Mouse (Mus musculus): Measurements from ENCODE around the gene Adgrg3. TPM values are rescaled to one million over a fixed set of nuclear protein-coding genes. Genes with fewer than 3 reads are reported as not detected.
A peak's percentile ranks its signal among the peaks of the same experiment; 100 is the strongest.

Gene Adgrg3
- total and polyA plus RNA-seq, 3 experiments, result 0.08 TPM; not detected in 2

DNA sequence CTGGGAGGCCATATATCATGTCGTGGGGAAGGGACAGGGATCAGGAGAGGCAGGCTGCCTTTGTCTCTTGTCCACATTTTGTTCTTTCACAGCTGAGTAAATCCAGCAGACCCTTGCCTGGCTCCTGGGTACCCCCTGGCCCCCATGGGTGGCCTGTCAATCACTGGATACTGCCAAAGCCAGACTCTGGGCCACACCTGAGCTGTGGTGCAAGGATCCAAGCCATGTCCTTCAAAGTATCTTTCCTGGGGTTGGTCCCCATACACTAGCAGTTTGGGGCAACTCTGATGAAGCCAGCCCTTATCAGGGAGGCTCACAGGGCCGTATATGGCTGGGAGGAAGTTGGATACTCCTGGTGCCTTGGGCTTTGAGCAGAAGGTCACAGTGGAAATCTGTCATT is 19.1 kb upstream of the Adgrg3 start:
- H3K36me3 ChIP-seq (ENCODE audit: control insufficient read depth in 1 of 2, insufficient read depth in 2 of 2, low read length in 2 of 2), result peaks cover 0 to 2% of the 10 kb centered on the region in 2 experiments; a peak in 2 of 4 replicates
- no peaks in the 10 kb centered on the region for H3K79me2 ChIP-seq (ENCODE audit: control insufficient read depth, insufficient read depth, low read length, poor library complexity)
- no peaks in the 10 kb centered on the region for H3K27me3 ChIP-seq (ENCODE audit: control insufficient read depth in 1 of 2, insufficient read depth in 2 of 2, low read length in 2 of 2)
- H3K4me3 ChIP-seq (ENCODE audit: control insufficient read depth in 1 of 2, insufficient read depth in 1 of 2, low read depth in 2 of 2, low read length in 2 of 2), result no peak overlapping the region
- peak; percentile 31 for DNase-seq (ENCODE audit: low read depth, low spot score)
- TF ChIP-seq HCFC1 (IDR thresholded peaks at IDR 0.05; ENCODE audit: low read depth, low read length), result no peak
- TF ChIP-seq GATA1 (IDR thresholded peaks at IDR 0.05; ENCODE audit: low read depth, low read length), result 0 out of 2 replicates have a peak, but pooled peaks have one; percentile 29
- TF ChIP-seq TAL1 (IDR thresholded peaks at IDR 0.05; ENCODE audit: low read length), result no peak
- no peak overlapping the region for H3K27ac ChIP-seq (ENCODE audit: control insufficient read depth, low read depth, low read length)
- peaks cover 4 to 21% of the 10 kb centered on the region in 2 experiments; a peak in 3 of 4 replicates for H3K4me1 ChIP-seq (ENCODE audit: control insufficient read depth in 1 of 2, insufficient read depth in 2 of 2, low read length in 2 of 2)
- no peaks in the 10 kb centered on the region for H3K9me3 ChIP-seq (replicated peaks; ENCODE audit: insufficient read depth, low read length)
- no peak overlapping the region for H3K9ac ChIP-seq (ENCODE audit: control insufficient read depth, low read depth, low read length, poor library complexity, severe bottlenecking)

DNA sequence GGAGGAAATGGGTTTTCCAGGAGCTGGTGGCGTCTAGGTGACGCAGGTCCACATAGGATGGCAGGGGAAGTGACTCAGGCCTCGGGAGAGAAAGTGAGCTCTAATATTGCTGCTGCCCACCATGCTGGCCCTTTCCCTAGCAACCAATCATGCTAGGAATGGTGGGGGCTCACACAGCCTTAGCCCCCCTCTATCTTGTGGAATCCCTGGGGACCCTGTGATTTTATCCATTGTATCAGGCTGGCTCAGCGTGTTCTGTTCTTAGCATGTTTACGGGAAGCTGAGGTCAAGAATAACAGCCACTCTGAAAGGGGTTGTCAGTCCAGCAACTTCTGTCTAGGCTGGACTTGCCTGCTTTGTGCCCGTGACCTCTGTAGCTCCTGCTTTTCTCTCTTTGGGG is 18.5 kb upstream of the Adgrg3 start:
- no peak overlapping the region for H3K27ac ChIP-seq (ENCODE audit: control insufficient read depth, low read depth, low read length)

DNA sequence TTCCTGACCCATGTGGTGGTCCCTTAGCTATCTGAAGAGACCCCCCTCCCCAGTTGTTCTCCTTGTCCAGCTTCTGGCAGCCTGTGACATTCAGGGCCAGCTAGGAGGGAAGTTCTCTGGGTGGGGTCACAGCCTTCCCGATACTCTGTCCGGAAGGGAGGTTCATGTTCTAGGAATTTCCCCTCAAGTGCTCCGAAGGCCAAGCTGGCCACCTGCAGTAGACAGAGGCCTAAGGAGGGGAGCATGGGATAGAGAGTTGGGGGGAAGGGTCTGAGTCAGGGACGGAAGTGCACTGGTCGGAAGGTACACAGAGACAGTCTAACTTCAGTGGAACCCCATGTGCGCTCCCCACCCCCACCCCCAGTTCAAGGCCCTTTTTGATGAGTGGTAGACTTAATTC is 17.5 kb upstream of the Adgrg3 start:
- Histone ChIP-seq H3K79me2 (ENCODE audit: control insufficient read depth, insufficient read depth, low read length, poor library complexity) (no peaks in the 10 kb centered on the region), H3K9ac (ENCODE audit: control insufficient read depth, low read depth, low read length, poor library complexity, severe bottlenecking) (no peak overlapping the region), H3K27me3 (ENCODE audit: control insufficient read depth in 1 of 2, insufficient read depth in 2 of 2, low read length in 2 of 2) (no peaks in the 10 kb centered on the region), H3K27ac (ENCODE audit: control insufficient read depth, low read depth, low read length) (no peak overlapping the region), H3K4me3 (ENCODE audit: control insufficient read depth in 1 of 2, insufficient read depth in 1 of 2, low read depth in 2 of 2, low read length in 2 of 2) (no peak overlapping the region), H3K4me1 (ENCODE audit: control insufficient read depth in 1 of 2, insufficient read depth in 2 of 2, low read length in 2 of 2) (peaks cover 4 to 21% of the 10 kb centered on the region in 2 experiments; a peak in 3 of 4 replicates), H3K36me3 (ENCODE audit: control insufficient read depth in 1 of 2, insufficient read depth in 2 of 2, low read length in 2 of 2) (peaks cover 0 to 2% of the 10 kb centered on the region in 2 experiments; a peak in 2 of 4 replicates), H3K9me3 (replicated peaks; ENCODE audit: insufficient read depth, low read length) (no peaks in the 10 kb centered on the region)
- DNase-seq (ENCODE audit: low read depth, low spot score), result no peak
- TF ChIP-seq HCFC1 (IDR thresholded peaks at IDR 0.05; ENCODE audit: low read depth, low read length), result no peak

More for the DNA sequence above, 18.5 kb upstream of the Adgrg3 start:
- DNase-seq (ENCODE audit: low read depth, low spot score), result no peak
- Histone ChIP-seq H3K9ac (ENCODE audit: control insufficient read depth, low read depth, low read length, poor library complexity, severe bottlenecking) (no peak overlapping the region), H3K4me3 (ENCODE audit: control insufficient read depth in 1 of 2, insufficient read depth in 1 of 2, low read depth in 2 of 2, low read length in 2 of 2) (no peak overlapping the region), H3K79me2 (ENCODE audit: control insufficient read depth, insufficient read depth, low read length, poor library complexity) (no peaks in the 10 kb centered on the region), H3K36me3 (ENCODE audit: control insufficient read depth in 1 of 2, insufficient read depth in 2 of 2, low read length in 2 of 2) (peaks cover 0 to 2% of the 10 kb centered on the region in 2 experiments; a peak in 2 of 4 replicates), H3K4me1 (ENCODE audit: control insufficient read depth in 1 of 2, insufficient read depth in 2 of 2, low read length in 2 of 2) (peaks cover 4 to 21% of the 10 kb centered on the region in 2 experiments; a peak in 3 of 4 replicates), H3K27me3 (ENCODE audit: control insufficient read depth in 1 of 2, insufficient read depth in 2 of 2, low read length in 2 of 2) (no peaks in the 10 kb centered on the region), H3K9me3 (replicated peaks; ENCODE audit: insufficient read depth, low read length) (no peaks in the 10 kb centered on the region)
- TF ChIP-seq BHLHE40 (IDR thresholded peaks at IDR 0.05; ENCODE audit: borderline replicate concordance, low read depth, low read length), result no peak
- no peak for TF ChIP-seq TBP (IDR thresholded peaks at IDR 0.05; ENCODE audit: low read depth, low read length)
- TF ChIP-seq MYC (IDR thresholded peaks at IDR 0.05; ENCODE audit: low read depth, low read length), result no peak
- no peak for TF ChIP-seq CHD2 (IDR thresholded peaks at IDR 0.05; ENCODE audit: low read length)
- TF ChIP-seq MAFK (IDR thresholded peaks at IDR 0.05; ENCODE audit: borderline replicate concordance, low read depth, low read length), result no peak
- no peak for TF ChIP-seq HCFC1 (IDR thresholded peaks at IDR 0.05; ENCODE audit: low read depth, low read length)
- TF ChIP-seq ZC3H11A (IDR thresholded peaks at IDR 0.05; ENCODE audit: low read depth, low read length), result no peak
- TF ChIP-seq ELF1 (IDR thresholded peaks at IDR 0.05; ENCODE audit: low read depth, low read length), result no peak
- TF ChIP-seq MXI1 (IDR thresholded peaks at IDR 0.05; ENCODE audit: low read depth, low read length), result no peak
